Mouse (Mus musculus) heart, adult 2 months (tissue): ENCODE results near the gene Swi5.

Experiments
- CTCF ChIP-seq: fragments of 200-600 bp; IDR thresholded peaks from 2 replicates; pipeline ENCODE4 v1.8.1; 2022; ENCODE audit warnings: antibody characterized with exemption, mild to moderate bottlenecking, moderate library complexity
- EP300 ChIP-seq: fragments of 200-500 bp; IDR thresholded peaks from 2 replicates; pipeline ENCODE4 v1.6.1; 2011; ENCODE audit warnings: low read depth, low read length, control low read depth; ENCODE audit not compliant: insufficient read depth

DNA sequence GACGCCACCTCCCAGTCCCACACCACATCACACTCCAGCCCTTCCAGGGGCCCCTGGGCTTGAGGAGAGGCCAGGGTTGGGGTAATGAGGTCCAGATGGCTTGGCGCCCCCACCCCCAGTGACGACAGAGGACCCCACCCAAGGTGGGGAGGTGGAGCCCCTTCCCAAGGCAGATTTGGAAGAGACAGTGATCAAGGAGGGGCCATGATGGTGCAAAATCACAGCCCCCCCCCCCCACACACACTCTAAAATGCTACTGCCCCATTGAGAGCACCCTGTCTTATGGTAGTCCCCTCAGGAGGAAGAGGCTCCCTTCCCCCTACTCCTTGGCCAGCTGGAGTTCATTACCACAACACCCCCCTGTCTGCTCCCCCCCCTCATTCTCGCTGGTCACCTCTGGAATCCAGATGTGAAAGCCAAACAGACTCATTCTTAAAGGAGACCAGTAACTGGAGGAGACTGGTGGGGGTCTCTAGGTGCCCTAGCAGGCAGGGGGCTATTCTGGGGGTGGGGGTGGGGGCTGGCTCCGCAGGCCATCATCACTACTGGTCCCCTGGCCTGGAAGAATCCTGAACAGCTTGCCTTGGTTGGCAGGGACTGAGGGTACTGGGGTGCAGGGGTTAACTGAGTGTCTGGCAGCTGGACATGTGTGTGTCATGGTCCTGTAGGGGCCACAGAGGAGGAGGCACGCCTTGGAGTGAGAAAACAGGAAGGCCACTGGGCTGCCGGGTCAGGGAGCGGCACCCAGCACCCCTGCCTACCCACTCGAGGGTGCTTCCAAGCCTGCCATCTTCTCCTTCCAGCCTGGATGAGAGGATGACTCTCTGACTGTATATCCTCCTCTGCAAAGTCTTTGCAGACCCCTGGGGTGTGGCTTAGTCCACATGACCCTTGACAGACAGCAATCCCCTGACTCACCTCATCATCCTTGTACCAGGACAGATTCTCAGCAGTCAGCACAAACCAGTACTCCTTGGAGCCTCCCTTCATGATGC, 32.0 kb upstream of the Swi5 start:
- no peak for TF ChIP-seq CTCF
- no peak for TF ChIP-seq EP300
